Mouse (Mus musculus) lung, postnatal 0 days (tissue): ENCODE measurements around the gene Hoxa5. TPM values are rescaled to one million over a fixed set of nuclear protein-coding genes. Genes with fewer than 3 reads are reported as not detected.

ENCODE experiments used
- ATAC-seq: fragments of 200-750 bp; cut with Nextera tagmentation; 2 replicates; pipeline ENCODE4 v1.8.0; 2017; ENCODE audit warnings: moderate library complexity
- DNase-seq: peaks from one replicate; pipeline ENCODE4 v3.0.0-alpha.2; 2016; ENCODE audit warnings: low spot score
- H3K27ac ChIP-seq: fragments of 300-500 bp; sonication (generic); 2 replicates; pipeline ENCODE4 v1.5.1; 2014; ENCODE audit warnings: antibody characterized with exemption, mild to moderate bottlenecking, low read length, mixed read lengths
- H3K27me3 ChIP-seq: fragments of 300-500 bp; sonication (generic); replicated peaks from 2 replicates; pipeline ENCODE4 v1.6.1; 2014; ENCODE audit warnings: low read length, mixed read lengths; ENCODE audit not compliant: insufficient read depth
- H3K36me3 ChIP-seq: fragments of 300-500 bp; sonication (generic); 2 replicates; pipeline ENCODE4 v1.6.1; 2014; ENCODE audit warnings: low read length, mixed read lengths; ENCODE audit not compliant: insufficient read depth
- H3K4me1 ChIP-seq: fragments of 300-500 bp; sonication (generic); 2 replicates; pipeline ENCODE4 v1.6.1; 2014; ENCODE audit warnings: antibody characterized with exemption, low read depth, low read length, mixed read lengths; ENCODE audit not compliant: insufficient read depth
- H3K4me2 ChIP-seq: fragments of 300-500 bp; sonication (generic); replicated peaks from 2 replicates; pipeline ENCODE4 v1.6.1; 2014; ENCODE audit warnings: low read depth, mild to moderate bottlenecking, low read length, moderate library complexity, mixed read lengths
- H3K4me3 ChIP-seq: fragments of 300-500 bp; sonication (generic); 2 replicates; pipeline ENCODE4 v1.5.1; 2014; ENCODE audit warnings: low read depth, low read length
- H3K9ac ChIP-seq: fragments of 300-500 bp; sonication (generic); replicated peaks from 2 replicates; pipeline ENCODE4 v1.6.1; 2014; ENCODE audit warnings: low read depth, mild to moderate bottlenecking
- H3K9me3 ChIP-seq: fragments of 300-500 bp; sonication (generic); 2 replicates; pipeline ENCODE4 v1.6.1; 2016; ENCODE audit warnings: low read length, mixed read lengths
- CTCF ChIP-seq: IDR thresholded peaks from 2 replicates; pipeline ENCODE4 v1.5.1; 2016; ENCODE audit warnings: antibody characterized with exemption, mild to moderate bottlenecking
- EP300 ChIP-seq: IDR thresholded peaks from 2 replicates; pipeline ENCODE4 v1.6.1; 2016; ENCODE audit warnings: antibody characterized with exemption, mild to moderate bottlenecking, control low read depth
- WGBS: fragments of 180-500 bp; shearing (Covaris S2); extraction: QIAGEN DNeasy Blood & Tissue Kit; methylation state at CpG from one replicate; pipeline ENCODE4 v1.1.7; 2014; 5-methylcytosine and 5-hydroxymethylcytosine counted together
- polyA plus RNA-seq: library from polyadenylated mRNA; unstranded; fragments of >200 nt; fragmentation: Nextera tagmentation; extraction: Ambion mirVana; gene quantifications from 2 replicates; pipeline ENCODE4 v1.2.1, GENCODE M21; 2015

Gene Hoxa5
- polyA plus RNA-seq, 1 experiment from 2014 or later = 40.3 TPM

GRCm38 (mm10) chr6:52235866-52236265 lies 31.5 kb upstream of the Hoxa5 start:
- Histone ChIP-seq H3K9me3 (no peaks in the 10 kb centered on the region), H3K36me3 (no peaks in the 10 kb centered on the region), H3K4me1 (no peaks in the 10 kb centered on the region; the same call in 1 of the 2 replicates), H3K27me3 (peaks cover 95% of the 10 kb centered on the region), H3K9ac (no peak overlapping the region), H3K4me2 (no peak overlapping the region), H3K4me3 (no peak overlapping the region), H3K27ac (no peak overlapping the region)
- no peak for ATAC-seq
- no peak for DNase-seq
- TF ChIP-seq CTCF (no peak), EP300 (no peak)
- WGBS = 26% methylated on average over 6 of the region's 6 CpGs

GRCm38 (mm10) chr6:52235267-52235666 lies 30.9 kb upstream of the Hoxa5 start:
- Histone ChIP-seq H3K4me2 (no peak overlapping the region), H3K36me3 (no peaks in the 10 kb centered on the region), H3K9ac (no peak overlapping the region), H3K27ac (no peak overlapping the region), H3K27me3 (peaks cover 95% of the 10 kb centered on the region), H3K4me3 (no peak overlapping the region), H3K9me3 (no peaks in the 10 kb centered on the region), H3K4me1 (no peaks in the 10 kb centered on the region; the same call in 1 of the 2 replicates)
- 38% methylated on average over 9 of the region's 9 CpGs for WGBS
- no peak for TF ChIP-seq CTCF
- TF ChIP-seq EP300 = no peak
- DNase-seq = no peak
- ATAC-seq = no peak

- Histone ChIP-seq H3K27ac (no peak overlapping the region), H3K4me3 (no peak overlapping the region), H3K36me3 (no peaks in the 10 kb centered on the region), H3K27me3 (peaks cover 95% of the 10 kb centered on the region), H3K4me2 (no peak overlapping the region), H3K9ac (no peak overlapping the region), H3K4me1 (no peaks in the 10 kb centered on the region), H3K9me3 (no peaks in the 10 kb centered on the region)
- WGBS = 4% methylated on average over 49 of the region's 68 CpGs
- TF ChIP-seq CTCF (no peak), EP300 (no peak)
- no peak for DNase-seq
- no peak for ATAC-seq
Measured at GRCm38 (mm10) chr6:52234428-52235140, 30.2 kb upstream of the Hoxa5 start.

- Histone ChIP-seq H3K27ac (no peak overlapping the region), H3K27me3 (peaks cover 91% of the 10 kb centered on the region), H3K4me1 (no peaks in the 10 kb centered on the region), H3K4me3 (no peak overlapping the region; the same call in 1 of the 2 replicates), H3K9me3 (no peaks in the 10 kb centered on the region), H3K36me3 (no peaks in the 10 kb centered on the region), H3K4me2 (no peak overlapping the region), H3K9ac (no peak overlapping the region)
- ATAC-seq (peak; percentile 19; the same call in 1 of the 2 replicates), DNase-seq (no peak)
- WGBS = 2% methylated on average over 63 of the region's 70 CpGs
- TF ChIP-seq CTCF (no peak), EP300 (no peak)
Measured at GRCm38 (mm10) chr6:52233546-52234427, 29.4 kb upstream of the Hoxa5 start.

GRCm38 (mm10) chr6:52232984-52233545 lies 28.7 kb upstream of the Hoxa5 start:
- Histone ChIP-seq H3K4me1 (no peaks in the 10 kb centered on the region), H3K27me3 (peaks cover 84% of the 10 kb centered on the region), H3K36me3 (no peaks in the 10 kb centered on the region), H3K4me2 (no peak overlapping the region), H3K9ac (no peak overlapping the region), H3K4me3 (no peak overlapping the region), H3K27ac (no peak overlapping the region), H3K9me3 (no peaks in the 10 kb centered on the region)
- TF ChIP-seq CTCF = no peak
- no peak for TF ChIP-seq EP300
- no peak for ATAC-seq
- no peak for DNase-seq
- WGBS = 1% methylated on average over 23 of the region's 23 CpGs

- Histone ChIP-seq H3K4me2 (no peak overlapping the region), H3K27ac (no peak overlapping the region), H3K36me3 (no peaks in the 10 kb centered on the region), H3K9ac (no peak overlapping the region), H3K27me3 (peaks cover 83% of the 10 kb centered on the region), H3K4me3 (no peak overlapping the region), H3K9me3 (no peaks in the 10 kb centered on the region), H3K4me1 (no peaks in the 10 kb centered on the region)
- no peak for ATAC-seq
- WGBS = under 1% methylated on average over 18 of the region's 18 CpGs
- no peak for DNase-seq
- TF ChIP-seq EP300 = no peak
- TF ChIP-seq CTCF = peak; percentile 8; the same call in 1 of the 2 replicates
Measured at GRCm38 (mm10) chr6:52232568-52232965, 28.2 kb upstream of the Hoxa5 start.
